Mouse (Mus musculus) layer of hippocampus, adult 2 months (tissue): ENCODE results near the gene Il4ra. TPM values are rescaled to one million over a fixed set of nuclear protein-coding genes. Genes with fewer than 3 reads are reported as not detected.

Experiments
- DNase-seq, 2 experiments: peaks; one replicate each; pipeline ENCODE4 v3.0.0; 2022; ENCODE audit warnings: low spot score in 2 of 2
- H3K27ac ChIP-seq: fragments of 200-600 bp; 2 replicates; pipeline ENCODE4 v1.8.1; 2022
- H3K4me3 ChIP-seq: fragments of 200-600 bp; 2 replicates; pipeline ENCODE4 v1.8.1; 2022; ENCODE audit warnings: mild to moderate bottlenecking
- CTCF ChIP-seq: fragments of 200-600 bp; conservative IDR thresholded peaks from 2 replicates; pipeline ENCODE4 v1.8.1; 2022; ENCODE audit warnings: antibody characterized with exemption, mild to moderate bottlenecking, moderate library complexity
- total RNA-seq, 2 experiments: library from RNA; stranded (reverse); gene quantifications; 2 replicates each; pipeline ENCODE4 v1.2.3; 2021

Il4ra gene
- total RNA-seq, 2 experiments from 2014 or later = 3.2 to 3.9 TPM

DNA sequence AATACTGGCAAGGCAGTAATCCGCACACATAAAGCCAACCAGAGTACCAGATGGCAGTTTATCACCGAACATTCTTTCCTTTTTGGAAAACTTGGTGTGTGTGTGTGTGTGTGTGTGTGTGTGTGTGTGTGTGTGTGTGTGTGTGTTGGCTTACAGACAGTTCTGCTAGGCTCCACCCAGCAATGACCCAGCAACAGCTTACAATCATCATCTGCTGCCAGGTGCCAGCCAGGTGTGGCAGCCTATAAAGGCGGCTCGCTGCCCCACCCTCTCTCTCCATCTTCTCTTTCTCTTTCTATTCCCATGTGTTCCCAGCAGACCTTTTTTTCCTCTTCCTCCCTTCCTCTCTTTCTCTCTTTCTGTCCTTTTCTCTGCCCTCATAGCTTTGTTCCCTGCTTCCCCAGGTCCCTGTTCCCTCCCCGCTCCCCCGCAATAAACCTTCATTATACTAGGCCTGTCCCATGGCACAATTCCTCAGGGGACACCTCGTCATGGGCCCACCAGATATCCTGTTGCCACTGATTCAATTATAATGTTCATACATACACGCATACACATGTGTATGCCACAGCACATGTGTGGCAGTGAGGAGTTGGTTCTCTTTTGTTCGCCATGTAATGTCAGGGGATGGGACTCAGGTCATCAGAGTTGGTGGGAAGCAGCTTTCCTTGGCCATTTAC is 23.9 kb upstream of the Il4ra start:
- Histone ChIP-seq H3K4me3 (no peak overlapping the region), H3K27ac (no peak overlapping the region)
- no peak for DNase-seq
- no peak for TF ChIP-seq CTCF

- no peak for TF ChIP-seq CTCF
- H3K27ac ChIP-seq = no peak overlapping the region
- no peak overlapping the region for H3K4me3 ChIP-seq
- no peak for DNase-seq
Measured at GRCm38 (mm10) chr7:125539351-125539750, 12.6 kb upstream of the Il4ra start.

GRCm38 (mm10) chr7:125541026-125541425 is 10.9 kb upstream of the Il4ra start:
- H3K27ac ChIP-seq = no peak overlapping the region
- no peak for DNase-seq
- no peak overlapping the region for H3K4me3 ChIP-seq
- TF ChIP-seq CTCF = no peak

DNA sequence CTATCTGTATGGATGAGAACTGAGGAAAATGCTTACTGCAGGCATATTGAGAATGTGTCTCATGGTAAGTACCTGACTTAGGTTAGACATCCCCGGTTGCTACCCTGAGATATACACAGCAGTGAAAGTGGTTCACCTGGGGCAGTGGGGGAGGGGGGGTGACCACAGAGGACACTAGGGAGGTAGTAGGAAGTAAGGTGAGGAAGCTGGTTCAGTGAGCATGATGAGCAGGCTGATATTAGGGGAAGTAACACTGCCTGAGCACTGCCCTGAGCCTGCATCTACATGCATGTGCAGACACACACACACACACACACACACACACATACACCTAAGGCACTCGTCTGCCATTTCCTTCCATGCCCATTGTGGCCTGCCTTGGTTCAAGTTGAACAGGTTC is 10.1 kb upstream of the Il4ra start:
- TF ChIP-seq CTCF = no peak
- Histone ChIP-seq H3K4me3 (no peak overlapping the region), H3K27ac (no peak overlapping the region)
- no peak for DNase-seq

DNA sequence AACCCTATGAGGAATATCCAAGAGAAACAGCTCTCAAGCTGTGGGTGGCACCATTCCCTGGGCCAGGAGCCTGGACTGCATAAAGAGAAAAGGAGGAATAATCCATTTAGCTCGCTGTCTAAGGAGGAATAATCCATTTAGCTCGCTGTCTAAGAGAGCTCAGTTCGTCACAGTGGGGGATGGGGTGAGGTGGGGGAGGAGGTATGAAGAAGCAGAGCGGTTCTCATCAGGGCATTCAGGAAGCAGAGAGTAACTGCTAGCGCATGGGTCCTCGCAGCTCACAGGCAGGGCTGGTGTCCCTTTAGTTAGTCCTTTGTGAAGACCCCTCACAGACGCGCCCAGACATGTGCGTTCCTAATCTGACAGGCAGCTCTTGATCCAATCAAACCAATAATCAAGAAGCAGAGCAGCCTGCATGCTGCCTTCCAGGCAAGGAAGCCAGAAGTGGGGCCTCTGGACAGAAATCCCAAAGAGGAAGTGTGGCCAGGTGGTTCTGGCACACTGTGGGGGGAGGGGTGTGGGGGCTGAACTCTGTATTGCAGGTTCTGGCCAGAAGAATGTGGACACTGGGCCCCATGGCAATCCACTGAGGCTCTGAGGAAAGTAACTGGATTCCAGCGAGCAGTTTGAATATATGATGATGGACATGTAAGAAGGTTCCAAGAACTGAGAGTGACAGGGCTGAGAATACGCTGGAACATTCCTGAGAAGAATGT is 9.4 kb upstream of the Il4ra start:
- H3K4me3 ChIP-seq = no peak overlapping the region
- no peak for DNase-seq
- no peak overlapping the region for H3K27ac ChIP-seq
- no peak for TF ChIP-seq CTCF

DNA sequence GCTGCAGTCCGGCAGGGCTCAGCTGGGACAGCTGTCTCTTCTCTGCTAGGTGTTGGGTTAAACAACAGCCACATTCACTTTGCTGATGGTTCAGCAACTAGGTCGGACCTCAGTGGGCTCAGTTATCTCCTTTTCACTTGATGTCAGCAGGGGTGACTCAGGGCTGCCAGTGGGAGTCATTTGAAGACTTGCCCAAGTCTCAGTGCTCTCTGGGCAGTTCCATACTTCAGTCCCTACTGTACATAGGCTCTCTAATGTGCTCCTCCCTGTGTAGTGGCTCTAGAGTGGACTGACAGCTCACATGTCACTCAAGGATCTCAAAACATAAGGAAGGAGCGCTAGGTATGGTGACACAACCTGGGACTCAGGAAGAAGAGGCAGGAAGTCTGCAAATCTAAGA is 8.4 kb upstream of the Il4ra start:
- no peak for TF ChIP-seq CTCF
- no peak overlapping the region for H3K4me3 ChIP-seq
- H3K27ac ChIP-seq = no peak overlapping the region
- DNase-seq = no peak

GRCm38 (mm10) chr7:125545331-125545730 is 6.6 kb upstream of the Il4ra start:
- Histone ChIP-seq H3K4me3 (no peak overlapping the region), H3K27ac (no peak overlapping the region)
- DNase-seq = no peak
- no peak for TF ChIP-seq CTCF

GRCm38 (mm10) chr7:125546727-125547126 is 5.2 kb upstream of the Il4ra start:
- no peak for DNase-seq
- H3K27ac ChIP-seq = no peak overlapping the region
- no peak overlapping the region for H3K4me3 ChIP-seq
- no peak for TF ChIP-seq CTCF

- Histone ChIP-seq H3K27ac (no peak overlapping the region), H3K4me3 (no peak overlapping the region)
- TF ChIP-seq CTCF = no peak
- DNase-seq = no peak
Measured at GRCm38 (mm10) chr7:125549916-125550315, 2.0 kb upstream of the Il4ra start.

DNA sequence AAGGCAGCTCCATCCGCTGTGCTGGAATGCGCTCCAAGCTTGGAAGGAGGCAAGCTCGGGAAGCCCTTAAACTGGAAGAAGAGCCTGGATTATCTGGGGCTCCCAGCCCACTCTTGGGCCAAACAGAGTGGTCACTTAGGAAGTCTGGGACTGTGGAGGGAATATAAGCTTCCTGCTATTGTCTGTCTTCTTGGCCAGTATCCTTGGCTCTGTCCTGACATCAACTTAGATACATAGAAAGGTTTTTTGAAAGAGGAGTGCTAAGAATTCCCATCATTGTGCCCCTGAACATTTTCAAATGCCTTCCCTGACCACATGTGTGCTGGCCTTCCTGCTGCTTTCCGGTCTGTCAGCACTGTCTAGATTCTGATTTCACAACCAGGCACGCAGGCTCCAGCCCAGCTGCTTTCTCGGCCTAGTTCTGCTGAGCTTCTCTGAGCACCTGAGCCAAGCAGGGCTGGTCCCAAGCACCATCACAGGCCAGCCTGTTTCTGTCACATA is 989 bp upstream of the Il4ra start:
- no peak for DNase-seq
- Histone ChIP-seq H3K4me3 (no peak overlapping the region), H3K27ac (no peak overlapping the region; the same call in 1 of the 2 replicates)
- no peak for TF ChIP-seq CTCF

GRCm38 (mm10) chr7:125552851-125553555 is 1.1 kb downstream of the Il4ra start:
- H3K27ac ChIP-seq = peak overlapping the region; percentile 81; the same call in 1 of the 2 replicates
- no peak for DNase-seq
- peak overlapping the region; percentile 54; the same call in 1 of the 2 replicates for H3K4me3 ChIP-seq
- no peak for TF ChIP-seq CTCF

DNA sequence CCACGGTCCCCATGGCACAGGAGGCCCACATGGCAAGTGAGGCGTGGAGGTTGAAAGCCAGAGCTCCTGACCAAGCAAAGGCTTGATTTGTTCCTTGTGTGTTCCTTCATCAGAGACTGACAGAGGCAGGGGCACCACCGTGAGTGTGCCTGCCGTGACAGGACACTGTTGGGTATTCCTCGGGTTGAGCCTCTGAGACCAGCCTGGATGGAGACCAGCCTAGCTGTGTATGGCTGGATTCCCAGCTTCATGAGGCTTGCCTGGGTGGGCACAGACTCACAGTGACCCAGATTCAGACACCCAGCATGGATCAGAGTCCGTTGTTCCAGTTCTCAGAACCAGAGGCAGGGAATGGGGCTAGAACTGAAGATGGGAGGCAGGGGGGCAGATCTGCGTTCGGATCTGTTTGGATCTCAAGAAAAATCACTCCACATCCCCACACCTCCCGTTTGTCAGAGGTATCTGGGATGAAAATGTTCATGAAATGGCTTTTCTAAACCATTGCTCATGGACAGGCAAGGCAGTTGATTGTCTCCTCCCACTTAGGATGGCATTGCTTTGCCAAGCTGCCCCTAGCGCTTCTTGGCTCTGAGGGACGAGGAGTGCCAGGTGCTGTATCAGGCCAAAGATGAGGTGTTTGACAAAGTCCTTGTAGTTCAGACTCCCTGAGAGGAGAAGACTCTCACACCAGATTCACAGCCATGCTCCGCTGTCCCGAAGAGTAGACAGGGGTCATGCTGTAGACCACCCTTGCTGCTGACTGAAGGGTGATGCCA is 1.9 kb downstream of the Il4ra start:
- no peak for TF ChIP-seq CTCF
- DNase-seq = no peak
- no peak overlapping the region for H3K27ac ChIP-seq

More for the DNA sequence above, 1.9 kb downstream of the Il4ra start:
- no peak overlapping the region for H3K4me3 ChIP-seq
